Mouse (Mus musculus): Measurements from ENCODE around the gene Szrd1.
A peak's percentile ranks its signal among the peaks of the same experiment; 100 is the strongest.

- peak; percentile 75 for TF ChIP-seq CTCF (IDR thresholded peaks at IDR 0.05; ENCODE audit: low read depth)
- TF ChIP-seq EP300 (optimal IDR thresholded peaks at IDR 0.05): no peak
These were observed 37.7 kb downstream of the Szrd1 start for GRCm38 (mm10) chr4:141101855-141102254.
